Mouse (Mus musculus) left cerebral cortex, adult 11 months (tissue): ENCODE measurements around the gene Fcna.

Source experiments
- DNase-seq: peaks from one replicate; pipeline ENCODE4 v3.0.0; 2022; ENCODE audit warnings: low spot score

Fcna gene

DNA sequence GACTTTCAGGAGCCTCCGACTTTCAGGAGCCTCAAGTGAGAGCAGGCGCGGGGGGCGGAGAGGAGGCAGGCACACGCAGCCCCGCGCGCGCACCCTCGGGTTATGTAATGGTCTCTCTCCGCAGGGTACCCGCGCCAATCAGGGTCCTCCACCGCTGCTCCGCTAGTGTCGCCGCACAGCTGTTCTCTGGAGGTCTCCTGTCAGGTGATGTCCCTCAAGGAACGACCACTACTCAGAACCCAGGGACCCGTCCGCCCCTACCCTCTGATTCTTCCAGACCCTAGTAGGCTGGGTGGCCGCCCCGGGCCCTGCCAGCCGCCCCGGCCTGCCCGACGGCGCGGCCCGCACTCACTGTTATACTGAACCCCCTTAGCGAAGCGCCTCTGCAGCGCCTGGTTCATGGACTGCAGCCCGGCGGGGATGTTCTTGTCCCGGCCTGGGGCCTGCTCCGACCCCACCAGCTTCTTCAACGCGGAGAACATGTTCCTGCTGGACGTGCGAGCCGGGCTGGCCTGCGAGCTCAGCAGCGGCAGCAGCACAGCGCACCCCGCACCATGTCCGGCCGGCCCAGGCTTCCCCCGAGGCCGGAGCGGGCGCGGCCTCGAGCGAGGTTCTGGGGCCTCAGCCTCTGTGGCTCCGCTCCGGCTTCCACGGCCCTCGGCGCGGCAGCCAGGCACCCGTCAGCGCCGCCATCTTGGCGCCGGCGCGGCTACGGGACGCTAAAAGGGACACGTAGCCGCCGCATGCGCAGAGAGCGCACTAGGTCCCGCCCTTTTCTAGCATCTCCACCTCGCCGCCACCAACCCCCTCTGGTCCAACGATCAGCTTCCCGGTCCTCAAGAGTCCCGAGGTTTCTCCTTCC lies 19.8 kb downstream of the Fcna start, which contains the start of gene Rabl6:
TSS of gene Rabl6 (minus strand) at position 761 of the 862 bp plus-strand sequence.
- peak; percentile 84 for DNase-seq

DNA sequence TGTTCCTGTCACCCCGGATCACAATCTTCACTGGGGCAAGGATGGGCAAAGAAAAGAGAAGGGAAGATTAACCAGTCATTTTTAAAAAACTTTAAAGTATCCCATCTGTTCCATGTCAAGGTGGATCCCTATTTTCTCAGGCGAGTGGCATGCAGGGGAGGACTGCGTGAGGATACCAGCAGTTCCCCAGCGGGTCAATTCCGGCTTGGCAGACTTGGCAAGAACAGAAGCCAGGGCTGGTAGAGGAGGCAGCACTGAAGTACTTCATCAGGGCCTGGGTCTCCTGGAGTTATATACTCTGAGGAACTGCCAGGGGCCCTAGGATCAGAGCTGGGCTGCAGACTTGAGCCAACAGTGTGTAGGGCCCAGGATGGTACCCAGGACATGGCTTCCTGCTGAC lies 25.3 kb downstream of the Fcna start:
- DNase-seq = no peak

DNA sequence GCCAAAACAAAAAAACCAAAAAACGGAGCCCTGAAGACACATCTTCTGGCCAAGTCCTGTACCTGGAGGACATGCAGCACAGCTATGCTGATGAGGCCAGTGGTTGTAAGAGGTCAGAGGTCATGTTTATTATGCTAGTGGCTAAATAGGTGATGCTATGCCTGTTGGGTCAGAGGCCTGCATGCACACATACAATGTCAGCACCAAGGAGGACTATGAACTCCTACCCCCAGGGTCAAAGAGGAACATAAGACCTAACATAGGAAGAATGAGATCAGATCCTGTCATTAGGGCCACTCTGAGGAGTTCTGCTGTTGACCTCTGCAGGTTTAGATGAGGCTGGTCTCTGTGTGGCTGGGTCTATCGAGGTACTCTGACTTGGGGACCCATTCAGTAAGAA lies 27.8 kb downstream of the Fcna start:
- no peak for DNase-seq

DNA sequence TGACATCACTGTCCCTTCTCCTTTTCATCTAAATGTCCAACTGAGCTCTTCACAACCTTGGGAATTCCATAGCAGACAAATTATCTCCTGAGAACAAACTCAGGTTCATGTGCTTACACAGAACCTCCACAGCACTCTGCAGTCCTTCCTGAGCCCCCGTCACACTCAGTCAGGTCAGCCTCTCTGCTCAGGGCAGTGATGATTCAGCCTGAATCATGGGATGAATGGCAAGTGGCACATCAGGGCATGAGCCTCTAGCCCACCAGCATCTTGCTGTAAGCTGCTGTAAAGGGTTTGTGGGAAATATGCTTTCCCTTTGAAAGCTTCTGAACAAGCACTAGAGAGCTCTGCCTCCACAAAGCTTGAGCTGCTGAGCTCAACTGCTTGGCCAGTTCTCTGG lies 29.1 kb downstream of the Fcna start:
- no peak for DNase-seq

GRCm38 (mm10) chr2:25596765-25597510 lies 30.9 kb downstream of the Fcna start:
- DNase-seq = no peak

- no peak for DNase-seq
These were observed 36.0 kb downstream of the Fcna start for GRCm38 (mm10) chr2:25591863-25592262.

DNA sequence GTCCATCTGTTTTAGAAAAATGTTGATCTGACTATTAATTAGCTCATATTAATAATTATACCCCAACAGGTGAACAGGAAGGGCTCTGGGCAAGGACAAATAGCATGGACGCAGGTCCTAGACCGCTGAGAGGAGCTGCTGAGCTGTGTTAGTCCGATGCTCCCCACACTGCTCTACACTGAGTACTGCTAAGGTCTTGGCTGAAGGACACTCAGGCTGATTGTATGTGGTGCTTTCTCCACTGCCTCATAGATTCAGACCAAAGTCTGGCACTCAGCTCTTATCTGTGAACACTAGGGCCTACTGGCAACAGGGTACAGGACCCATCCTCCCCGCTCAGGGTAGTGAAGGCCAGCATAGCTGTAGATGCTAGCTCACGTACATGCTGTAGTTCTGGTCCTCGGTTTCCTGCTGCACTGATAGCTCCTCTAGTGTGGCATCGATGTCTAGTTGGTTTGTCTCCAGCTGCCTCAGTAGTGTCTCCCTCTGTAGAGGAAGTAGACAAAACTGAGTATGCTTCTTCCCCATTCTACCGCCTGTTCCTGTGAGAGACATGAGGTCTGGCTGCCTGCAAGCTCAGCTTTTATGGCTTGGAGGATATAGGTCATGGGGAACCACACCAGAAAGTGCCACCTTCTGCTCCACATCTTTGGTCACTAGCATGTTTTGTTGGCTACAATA lies 39.5 kb downstream of the Fcna start:
- DNase-seq = no peak

DNA sequence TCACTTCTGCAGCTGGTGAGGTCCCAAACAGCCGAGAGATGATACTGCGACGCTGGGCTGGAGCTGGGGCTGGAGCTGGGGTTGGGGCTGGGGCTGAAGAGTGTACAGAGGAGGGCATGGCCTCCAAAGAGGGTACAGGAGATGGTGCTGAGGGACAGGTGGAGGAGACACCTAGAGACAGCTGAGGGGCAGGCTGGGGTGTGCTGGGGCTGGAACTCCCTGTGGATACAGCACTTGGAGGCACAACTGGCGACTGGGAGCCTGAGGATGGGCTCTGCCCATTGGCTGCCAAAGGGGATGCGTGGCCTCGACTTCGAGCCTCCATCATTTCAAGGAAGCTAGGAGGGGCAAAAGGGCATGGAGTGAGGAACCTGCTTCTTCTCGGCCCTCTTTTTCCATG lies 40.5 kb downstream of the Fcna start:
- DNase-seq = no peak

DNA sequence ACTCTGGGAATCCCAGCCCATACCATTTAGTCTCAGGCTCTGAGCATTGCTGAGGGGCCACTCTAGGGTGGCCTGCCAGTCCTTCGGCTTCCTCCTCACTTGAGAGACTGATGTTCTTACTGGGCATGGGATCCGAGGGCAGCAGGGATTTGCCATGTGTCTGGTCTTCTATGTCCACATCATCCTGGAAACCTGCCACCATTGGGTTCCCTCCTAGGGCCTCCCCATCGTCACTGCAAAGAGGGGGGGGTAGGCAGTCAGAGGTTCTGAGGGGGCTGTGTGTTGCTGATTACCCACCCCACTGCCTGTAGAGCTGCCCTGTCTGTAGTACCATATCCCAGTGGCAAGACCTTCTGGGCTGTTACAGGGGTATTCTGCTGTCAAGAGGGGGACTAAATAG lies 42.2 kb downstream of the Fcna start:
- no peak for DNase-seq

GRCm38 (mm10) chr2:25584856-25585255 lies 43.0 kb downstream of the Fcna start:
- DNase-seq = no peak

- DNase-seq = no peak
These were observed 43.7 kb downstream of the Fcna start for GRCm38 (mm10) chr2:25584152-25584551.

- no peak for DNase-seq
These were observed 44.3 kb downstream of the Fcna start for GRCm38 (mm10) chr2:25583571-25583970.

GRCm38 (mm10) chr2:25583120-25583481 lies 44.7 kb downstream of the Fcna start:
- no peak for DNase-seq

DNA sequence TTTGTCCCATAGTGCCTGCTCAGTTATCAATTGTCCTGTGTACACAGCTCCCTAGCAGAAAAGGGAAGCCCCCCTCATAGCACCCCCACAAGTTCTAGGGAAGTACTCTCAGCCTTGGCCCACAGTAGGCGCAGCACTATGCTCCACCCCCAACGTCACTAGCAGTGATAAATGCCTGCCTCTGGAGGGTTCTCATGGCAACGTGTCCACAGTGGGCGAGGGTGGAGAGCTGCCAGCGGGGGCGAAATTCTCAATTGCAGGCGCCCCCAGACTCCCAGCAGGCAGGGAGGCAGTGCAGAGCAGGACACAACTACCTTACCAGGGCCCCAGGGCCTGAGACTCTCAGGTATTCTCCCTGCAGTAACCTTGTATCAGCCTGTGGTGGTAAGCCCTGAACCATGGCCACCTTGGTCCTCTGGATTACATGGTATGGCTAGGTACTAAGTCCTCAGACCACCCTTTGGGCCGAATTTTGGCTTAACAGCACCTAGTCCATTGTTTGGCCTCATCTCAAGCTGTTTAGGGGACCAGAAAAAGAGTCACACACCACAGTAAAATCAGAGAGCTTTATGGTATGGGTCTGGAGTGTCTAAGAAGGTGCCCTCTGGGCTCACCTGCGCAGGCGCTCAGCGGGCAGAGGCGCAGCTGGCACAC lies 45.2 kb downstream of the Fcna start:
- DNase-seq = peak; percentile 76

DNA sequence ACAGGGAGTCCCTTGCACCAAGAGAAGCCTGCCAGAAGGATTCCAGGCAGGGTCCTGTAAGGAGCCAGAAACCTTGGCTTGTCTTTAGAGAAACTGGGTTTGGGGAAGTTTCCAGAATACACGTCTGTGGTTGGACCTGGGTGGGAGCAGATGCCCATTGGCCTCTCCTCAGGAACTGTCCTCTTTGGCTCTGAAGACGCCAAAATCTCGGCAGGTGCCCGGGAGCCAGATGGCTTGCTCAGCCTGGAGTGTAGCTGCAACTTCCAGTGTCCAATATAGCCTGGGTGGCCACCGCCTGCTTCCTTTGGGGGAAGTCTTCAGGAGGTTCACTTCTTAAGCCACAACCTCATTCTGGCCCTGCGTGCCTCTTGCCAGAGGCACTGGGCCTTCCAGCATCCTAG lies 45.9 kb downstream of the Fcna start:
- no peak for DNase-seq

DNA sequence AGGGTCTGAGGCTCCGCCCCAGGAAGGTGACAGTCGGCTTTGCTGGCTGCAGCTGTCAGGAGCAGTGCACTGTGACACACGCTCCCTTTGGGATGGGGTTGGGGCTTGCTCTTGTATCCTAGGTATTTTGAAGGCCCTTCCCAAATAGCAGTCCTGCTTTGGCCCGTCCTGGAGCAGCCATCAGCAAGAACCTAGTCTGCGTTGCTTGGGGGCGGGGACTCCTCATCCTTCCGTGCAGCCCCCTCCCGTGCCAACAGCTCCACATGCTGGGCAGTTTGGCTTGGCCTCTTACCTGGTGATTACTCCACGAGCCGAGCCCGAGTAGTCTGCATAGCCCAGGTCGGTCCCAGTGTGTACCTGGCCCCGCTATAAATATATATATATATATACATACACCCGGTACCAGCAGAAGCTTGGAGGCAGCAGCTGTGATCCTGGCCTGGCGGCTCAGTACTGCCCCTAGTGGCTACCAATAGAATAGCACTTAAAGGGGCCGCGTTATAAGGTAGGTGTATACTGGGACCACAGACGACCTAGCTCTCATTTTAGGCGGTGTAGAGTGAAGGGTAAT lies 46.5 kb downstream of the Fcna start, which contains the start of gene Ajm1:
TSS of gene Ajm1 (minus strand) at position 464 of the 571 bp plus-strand sequence.
- peak; percentile 81 for DNase-seq

DNA sequence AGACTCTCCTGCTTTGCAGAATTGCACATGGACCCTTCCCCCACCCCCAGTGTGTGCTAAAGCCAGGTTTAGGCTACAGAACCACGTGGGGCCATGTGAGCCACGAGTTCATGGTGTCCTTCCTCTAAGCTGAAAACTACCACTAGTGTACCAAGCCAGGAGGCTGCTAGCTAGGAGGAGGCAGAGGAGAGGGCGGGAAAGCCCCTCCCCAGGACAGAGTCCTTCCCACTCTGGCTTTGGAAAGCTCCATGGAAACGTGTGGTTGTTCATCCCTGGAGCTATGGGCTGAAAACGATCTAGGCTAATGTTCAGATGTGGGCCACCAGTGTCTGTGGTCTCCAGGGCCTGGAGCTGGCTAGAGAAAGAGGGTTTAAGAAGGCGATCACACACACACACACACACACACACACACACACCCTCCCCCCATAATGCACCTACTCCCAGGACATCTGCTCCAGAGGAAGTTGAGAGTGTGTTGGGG lies 47.2 kb downstream of the Fcna start:
- peak; percentile 28 for DNase-seq

GRCm38 (mm10) chr2:25579737-25580460 lies 47.9 kb downstream of the Fcna start:
- DNase-seq = no peak

- no peak for DNase-seq
These were observed 48.8 kb downstream of the Fcna start for GRCm38 (mm10) chr2:25578796-25579736.
